Comparison of ENCODE assay signal across 8 mouse cellular contexts in the genomic region with DNA sequence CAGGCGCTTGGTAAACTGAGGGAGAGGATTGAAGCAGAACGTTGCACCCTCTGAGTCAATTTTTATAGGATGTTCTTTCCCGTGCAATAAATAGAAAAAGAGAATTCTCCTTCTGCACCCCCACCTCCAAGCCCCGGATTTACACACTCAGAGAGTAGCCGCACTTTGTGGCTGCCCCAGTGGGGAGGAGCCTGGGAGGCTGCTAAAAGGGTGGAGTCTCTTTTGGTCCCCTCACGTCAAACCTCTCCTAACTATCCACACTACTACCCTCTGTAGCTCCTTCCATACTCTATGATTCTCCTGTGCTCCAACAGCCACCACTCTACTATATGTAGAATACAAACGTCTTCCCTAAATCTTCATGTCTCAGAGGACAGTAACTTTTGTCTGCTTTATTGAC. TPM values are rescaled to one million over a fixed set of nuclear protein-coding genes. Genes with fewer than 3 reads are reported as not detected.
DNase-seq lines count a peak whose midpoint lies in the region; ATAC-seq and TF ChIP-seq lines count a peak whose summit lies in the region.

No protein-coding gene starts in this region.

- H3K9ac ChIP-seq in kidney, embryonic 15.5 days = 0 out of 2 replicates have a peak overlapping the region, but pooled peaks have one; percentile 46
- peak overlapping the region; percentile 67 for H3K9ac ChIP-seq in embryonic facial prominence, embryonic 11.5 days (replicated peaks; ENCODE audit: low read length)
- H3K9ac ChIP-seq in midbrain, postnatal 0 days (replicated peaks; ENCODE audit: low read length, poor library complexity, severe bottlenecking) = peak overlapping the region; percentile 70; the same call in 1 of the 2 replicates

- ATAC-seq in kidney, embryonic 15.5 days (replicated peaks; ENCODE audit: low FRiP score) = 0 out of 2 replicates have a peak, but pooled peaks have one; percentile 54
- no peak for ATAC-seq in embryonic facial prominence, embryonic 11.5 days (replicated peaks; ENCODE audit: insufficient number of reproducible peaks, low FRiP score, low TSS enrichment, low read depth)
- peak; percentile 17; the same call in 1 of the 2 replicates for ATAC-seq in midbrain, postnatal 0 days (ENCODE audit: low FRiP score)

- H3K4me2 ChIP-seq in kidney, embryonic 15.5 days = peak overlapping the region; percentile 83
- H3K4me2 ChIP-seq in embryonic facial prominence, embryonic 11.5 days (ENCODE audit: low read depth, low read length) = peak overlapping the region; percentile 77
- H3K4me2 ChIP-seq in midbrain, postnatal 0 days (ENCODE audit: low read depth, low read length, poor library complexity, severe bottlenecking) = peak overlapping the region; percentile 78

- TF ChIP-seq CTCF in midbrain, postnatal 0 days (IDR thresholded peaks at IDR 0.05) = no peak

- no peaks in the 10 kb centered on the region for H3K27me3 ChIP-seq in kidney, embryonic 15.5 days
- no peaks in the 10 kb centered on the region for H3K27me3 ChIP-seq in embryonic facial prominence, embryonic 11.5 days (ENCODE audit: control insufficient read depth, insufficient read depth, low read length)
- no peaks in the 10 kb centered on the region for H3K27me3 ChIP-seq in midbrain, postnatal 0 days (ENCODE audit: insufficient read depth, low read length)

- no peak for DNase-seq in kidney, adult 9 months
- no peak for DNase-seq in embryonic facial prominence, embryonic 11.5 days (ENCODE audit: low spot score)
- DNase-seq in induced T-regulatory cell, adult 2 months (ENCODE audit: low read depth) = peak; percentile 10
- no peak for DNase-seq in midbrain, postnatal 0 days (ENCODE audit: low spot score)
- no peak for DNase-seq in adrenal gland, adult 8-10 months
- no peak for DNase-seq in ovary, postnatal 10 days (ENCODE audit: low spot score)
- DNase-seq in kidney, adult 8-10 months = no peak

- H3K4me3 ChIP-seq in kidney, embryonic 15.5 days (replicated peaks) = peak overlapping the region; percentile 55
- peak overlapping the region; percentile 44; the same call in 1 of the 2 replicates for H3K4me3 ChIP-seq in embryonic facial prominence, embryonic 11.5 days (ENCODE audit: low read depth, low read length)
- peak overlapping the region; percentile 53 for H3K4me3 ChIP-seq in midbrain, postnatal 0 days (ENCODE audit: low read depth, low read length)

- H3K9me3 ChIP-seq in kidney, embryonic 15.5 days (replicated peaks) = no peaks in the 10 kb centered on the region
- H3K9me3 ChIP-seq in embryonic facial prominence, embryonic 11.5 days (replicated peaks; ENCODE audit: control insufficient read depth, low read length) = no peaks in the 10 kb centered on the region
- no peaks in the 10 kb centered on the region for H3K9me3 ChIP-seq in midbrain, postnatal 0 days (ENCODE audit: low read length)

- H3K27ac ChIP-seq in kidney, embryonic 15.5 days = 0 out of 2 replicates have a peak overlapping the region, but pooled peaks have one; percentile 39
- H3K27ac ChIP-seq in embryonic facial prominence, embryonic 11.5 days (replicated peaks; ENCODE audit: low read depth, low read length) = no peak overlapping the region
- peak overlapping the region; percentile 79; the same call in 1 of the 2 replicates for H3K27ac ChIP-seq in midbrain, postnatal 0 days (ENCODE audit: low read depth, low read length)

- WGBS in kidney, embryonic 15.5 days = 25% methylated on average over 7 of the region's 7 CpGs
- 28% methylated on average over 7 of the region's 7 CpGs for WGBS in embryonic facial prominence, embryonic 11.5 days
- 22% methylated on average over 7 of the region's 7 CpGs for WGBS in midbrain, postnatal 0 days

- H3K36me3 ChIP-seq in kidney, embryonic 15.5 days = no peaks in the 10 kb centered on the region
- H3K36me3 ChIP-seq in embryonic facial prominence, embryonic 11.5 days (replicated peaks; ENCODE audit: control insufficient read depth, insufficient read depth, low read depth, low read length) = no peaks in the 10 kb centered on the region
- H3K36me3 ChIP-seq in midbrain, postnatal 0 days (ENCODE audit: insufficient read depth, low read length) = no peaks in the 10 kb centered on the region

- peaks cover 20% of the 10 kb centered on the region for H3K4me1 ChIP-seq in kidney, embryonic 15.5 days
- peaks cover 7% of the 10 kb centered on the region for H3K4me1 ChIP-seq in embryonic facial prominence, embryonic 11.5 days (ENCODE audit: control insufficient read depth, insufficient read depth, low read length)
- H3K4me1 ChIP-seq in midbrain, postnatal 0 days (ENCODE audit: insufficient read depth, low read length) = peaks cover 4% of the 10 kb centered on the region; the same call in 1 of the 2 replicates

RNA-seq across cellular contexts. Expression of a gene that starts 1.4 kb away (rescaled TPM):
- 56.2 and 59.0 TPM in 2 replicates for polyA plus RNA-seq in kidney, embryonic 15.5 days (2015; fragmentation: Nextera tagmentation; extraction: Ambion mirVana)
- polyA plus RNA-seq in embryonic facial prominence, embryonic 11.5 days (2014; fragmentation: Nextera tagmentation; extraction: Ambion mirVana) = 41.9 and 42.1 TPM in 2 replicates
- total RNA-seq in midbrain, postnatal 0 days (2014; rRNA removed) = 22.7 and 25.8 TPM in 2 replicates
- 88.6 and 89.5 TPM in 2 replicates for polyA plus RNA-seq in midbrain, postnatal 0 days (2015; fragmentation: Nextera tagmentation; extraction: Ambion mirVana)
- 1 to 10 TPM; 2.0 to 6.3 (median 3.3) TPM for total RNA-seq in adrenal gland, adult 8-10 months (2022)
